Mouse (Mus musculus) forebrain, embryonic 12.5 days (tissue): ENCODE measurements around the gene Tvp23a. TPM values are rescaled to one million over a fixed set of nuclear protein-coding genes. Genes with fewer than 3 reads are reported as not detected.
A peak's percentile ranks its signal among the peaks of the same experiment; 100 is the strongest.

Experiments
- ATAC-seq: fragments of 200-750 bp; cut with Nextera tagmentation; 2 replicates; pipeline ENCODE4 v1.8.0; 2017; ENCODE audit warnings: moderate TSS enrichment; ENCODE audit not compliant: low FRiP score
- H3K27ac ChIP-seq: fragments of 300-500 bp; sonication (generic); 2 replicates; pipeline ENCODE4 v1.5.1; 2016; ENCODE audit warnings: mild to moderate bottlenecking
- H3K27me3 ChIP-seq: fragments of 300-500 bp; sonication (generic); 2 replicates; pipeline ENCODE4 v1.6.1; 2016; ENCODE audit warnings: mild to moderate bottlenecking
- H3K36me3 ChIP-seq: fragments of 300-500 bp; sonication (generic); replicated peaks from 2 replicates; pipeline ENCODE4 v1.6.1; 2016; ENCODE audit warnings: mild to moderate bottlenecking
- H3K4me1 ChIP-seq: fragments of 300-500 bp; sonication (generic); 2 replicates; pipeline ENCODE4 v1.6.1; 2016
- H3K4me2 ChIP-seq: fragments of 300-500 bp; sonication (generic); 2 replicates; pipeline ENCODE4 v1.6.1; 2016; ENCODE audit warnings: mild to moderate bottlenecking, moderate library complexity
- H3K4me3 ChIP-seq: fragments of 300-500 bp; sonication (generic); replicated peaks from 2 replicates; pipeline ENCODE4 v1.5.1; 2016; ENCODE audit warnings: mild to moderate bottlenecking
- H3K9ac ChIP-seq: fragments of 300-500 bp; sonication (generic); 2 replicates; pipeline ENCODE4 v1.6.1; 2016; ENCODE audit warnings: mild to moderate bottlenecking
- H3K9me3 ChIP-seq: fragments of 300-500 bp; sonication (generic); 2 replicates; pipeline ENCODE4 v1.6.1; 2016
- WGBS: fragments of 180-500 bp; shearing (Covaris S2); methylation state at CpG from one replicate; pipeline ENCODE4 v1.1.7; 2016; 5-methylcytosine and 5-hydroxymethylcytosine counted together
- polyA plus RNA-seq: library from polyadenylated mRNA; unstranded; fragments of >200 nt; fragmentation: Nextera tagmentation; extraction: Ambion mirVana; gene quantifications from 2 replicates; pipeline ENCODE4 v1.2.1, GENCODE M21; 2016

Gene Tvp23a
- polyA plus RNA-seq, result 35.0 and 36.8 TPM in 2 replicates

- peak within 1 kb of the TSS; percentile 70 for H3K9ac ChIP-seq
- no peaks in the 10 kb centered on the region for H3K36me3 ChIP-seq
- H3K4me2 ChIP-seq, result peak within 1 kb of the TSS; percentile 80
- peak; percentile 99 for ATAC-seq
- under 1% methylated on average over 12 of the region's 12 CpGs for WGBS
- no peaks in the 10 kb centered on the region for H3K27me3 ChIP-seq
- no peaks in the 10 kb centered on the region for H3K9me3 ChIP-seq
- H3K4me1 ChIP-seq, result peaks cover 33% of the 10 kb centered on the region
- H3K27ac ChIP-seq, result peak within 1 kb of the TSS; percentile 84
- H3K4me3 ChIP-seq, result peak within 1 kb of the TSS; percentile 53
Measured at GRCm38 (mm10) chr16:10447264-10447594, at the start of gene Tvp23a. Gene Tvp23a, minus strand, starts transcription at chr16:10447362.

GRCm38 (mm10) chr16:10495824-10496298 is 48.7 kb upstream of the Tvp23a start:
- no peak for ATAC-seq

GRCm38 (mm10) chr16:10492587-10492986 is 45.4 kb upstream of the Tvp23a start:
- WGBS, result 85% methylated on average over 3 of the region's 3 CpGs
- no peak overlapping the region for H3K4me2 ChIP-seq
- H3K27ac ChIP-seq, result no peak overlapping the region
- H3K4me3 ChIP-seq, result no peak overlapping the region
- ATAC-seq, result no peak
- peaks cover 14% of the 10 kb centered on the region; the same call in 1 of the 2 replicates for H3K27me3 ChIP-seq
- no peaks in the 10 kb centered on the region for H3K9me3 ChIP-seq
- no peak overlapping the region for H3K9ac ChIP-seq
- no peaks in the 10 kb centered on the region for H3K4me1 ChIP-seq
- H3K36me3 ChIP-seq, result no peaks in the 10 kb centered on the region

More at GRCm38 (mm10) chr16:10495824-10496298, 48.7 kb upstream of the Tvp23a start:
- H3K4me2 ChIP-seq, result no peak overlapping the region
- no peak overlapping the region for H3K27ac ChIP-seq
- WGBS, result 79% methylated on average over 2 of the region's 2 CpGs
- H3K9me3 ChIP-seq, result no peaks in the 10 kb centered on the region
- H3K4me3 ChIP-seq, result no peak overlapping the region
- no peaks in the 10 kb centered on the region for H3K4me1 ChIP-seq
- H3K27me3 ChIP-seq, result 0 out of 2 replicates have a peak, but pooled peaks cover under 1% of the 10 kb centered on the region
- H3K36me3 ChIP-seq, result no peaks in the 10 kb centered on the region
- H3K9ac ChIP-seq, result no peak overlapping the region

GRCm38 (mm10) chr16:10491716-10492115 is 44.6 kb upstream of the Tvp23a start:
- H3K27me3 ChIP-seq, result peaks cover 14% of the 10 kb centered on the region; the same call in 1 of the 2 replicates
- no peak overlapping the region for H3K4me3 ChIP-seq
- no peaks in the 10 kb centered on the region for H3K4me1 ChIP-seq
- ATAC-seq, result no peak
- H3K27ac ChIP-seq, result no peak overlapping the region
- H3K36me3 ChIP-seq, result no peaks in the 10 kb centered on the region
- 88% methylated on average over 4 of the region's 4 CpGs for WGBS
- H3K9me3 ChIP-seq, result no peaks in the 10 kb centered on the region
- H3K4me2 ChIP-seq, result no peak overlapping the region
- no peak overlapping the region for H3K9ac ChIP-seq

GRCm38 (mm10) chr16:10490503-10491150 is 43.5 kb upstream of the Tvp23a start:
- Histone ChIP-seq H3K27me3 (peaks cover 14% of the 10 kb centered on the region; the same call in 1 of the 2 replicates), H3K4me2 (no peak overlapping the region), H3K36me3 (no peaks in the 10 kb centered on the region), H3K9me3 (no peaks in the 10 kb centered on the region), H3K27ac (no peak overlapping the region), H3K4me3 (no peak overlapping the region), H3K4me1 (no peaks in the 10 kb centered on the region), H3K9ac (no peak overlapping the region)
- 82% methylated on average over 18 of the region's 18 CpGs for WGBS
- no peak for ATAC-seq

- peaks cover 14% of the 10 kb centered on the region; the same call in 1 of the 2 replicates for H3K27me3 ChIP-seq
- H3K9me3 ChIP-seq, result no peaks in the 10 kb centered on the region
- no peaks in the 10 kb centered on the region for H3K4me1 ChIP-seq
- no peak overlapping the region for H3K4me3 ChIP-seq
- 32% methylated on average over 12 of the region's 14 CpGs for WGBS
- peak overlapping the region; percentile 42 for H3K4me2 ChIP-seq
- no peaks in the 10 kb centered on the region for H3K36me3 ChIP-seq
- H3K9ac ChIP-seq, result peak overlapping the region; percentile 26; the same call in 1 of the 2 replicates
- ATAC-seq, result no peak
- H3K27ac ChIP-seq, result no peak overlapping the region
Measured at GRCm38 (mm10) chr16:10489904-10490457, 42.8 kb upstream of the Tvp23a start.

- Histone ChIP-seq H3K9ac (peak overlapping the region; percentile 26; the same call in 1 of the 2 replicates), H3K9me3 (no peaks in the 10 kb centered on the region), H3K36me3 (no peaks in the 10 kb centered on the region), H3K4me2 (peak overlapping the region; percentile 42), H3K4me3 (no peak overlapping the region), H3K4me1 (no peaks in the 10 kb centered on the region), H3K27me3 (peaks cover 14% of the 10 kb centered on the region; the same call in 1 of the 2 replicates), H3K27ac (no peak overlapping the region)
- WGBS, result 7% methylated on average over 9 of the region's 9 CpGs
- ATAC-seq, result no peak
Measured at GRCm38 (mm10) chr16:10489483-10489882, 42.3 kb upstream of the Tvp23a start.

GRCm38 (mm10) chr16:10488769-10489481 is 41.8 kb upstream of the Tvp23a start:
- Histone ChIP-seq H3K27me3 (peaks cover 14% of the 10 kb centered on the region; the same call in 1 of the 2 replicates), H3K4me3 (no peak overlapping the region), H3K4me2 (no peak overlapping the region), H3K27ac (no peak overlapping the region), H3K36me3 (no peaks in the 10 kb centered on the region), H3K9me3 (no peaks in the 10 kb centered on the region), H3K9ac (no peak overlapping the region), H3K4me1 (no peaks in the 10 kb centered on the region)
- 89% methylated on average over 7 of the region's 7 CpGs for WGBS
- no peak for ATAC-seq

GRCm38 (mm10) chr16:10487895-10488493 is 40.8 kb upstream of the Tvp23a start:
- H3K27ac ChIP-seq, result no peak overlapping the region
- H3K9ac ChIP-seq, result no peak overlapping the region
- no peak for ATAC-seq
- H3K36me3 ChIP-seq, result no peaks in the 10 kb centered on the region
- no peaks in the 10 kb centered on the region for H3K9me3 ChIP-seq
- WGBS, result 92% methylated on average over 8 of the region's 8 CpGs
- no peaks in the 10 kb centered on the region for H3K4me1 ChIP-seq
- H3K4me2 ChIP-seq, result no peak overlapping the region
- peaks cover 14% of the 10 kb centered on the region; the same call in 1 of the 2 replicates for H3K27me3 ChIP-seq
- H3K4me3 ChIP-seq, result no peak overlapping the region

- no peak overlapping the region for H3K4me3 ChIP-seq
- ATAC-seq, result no peak
- H3K4me2 ChIP-seq, result no peak overlapping the region
- H3K27ac ChIP-seq, result no peak overlapping the region
- H3K9me3 ChIP-seq, result no peaks in the 10 kb centered on the region
- H3K9ac ChIP-seq, result no peak overlapping the region
- H3K4me1 ChIP-seq, result no peaks in the 10 kb centered on the region
- H3K27me3 ChIP-seq, result peaks cover 14% of the 10 kb centered on the region; the same call in 1 of the 2 replicates
- 87% methylated on average over 3 of the region's 3 CpGs for WGBS
- no peaks in the 10 kb centered on the region for H3K36me3 ChIP-seq
Measured at GRCm38 (mm10) chr16:10486993-10487392, 39.8 kb upstream of the Tvp23a start.

- 73% methylated on average over 4 of the region's 4 CpGs for WGBS
- Histone ChIP-seq H3K9ac (no peak overlapping the region), H3K4me2 (no peak overlapping the region), H3K27me3 (0 out of 2 replicates have a peak, but pooled peaks cover 6% of the 10 kb centered on the region), H3K36me3 (no peaks in the 10 kb centered on the region), H3K9me3 (no peaks in the 10 kb centered on the region), H3K4me3 (no peak overlapping the region), H3K27ac (no peak overlapping the region), H3K4me1 (no peaks in the 10 kb centered on the region)
- ATAC-seq, result no peak
Measured at GRCm38 (mm10) chr16:10482343-10482742, 35.2 kb upstream of the Tvp23a start.

- H3K4me1 ChIP-seq, result no peaks in the 10 kb centered on the region
- H3K4me3 ChIP-seq, result no peak within 1 kb of the TSS
- H3K36me3 ChIP-seq, result no peaks in the 10 kb centered on the region
- no peak for ATAC-seq
- H3K9ac ChIP-seq, result no peak within 1 kb of the TSS
- no peak within 1 kb of the TSS for H3K4me2 ChIP-seq
- 81% methylated on average over 5 of the region's 5 CpGs for WGBS
- H3K27ac ChIP-seq, result no peak within 1 kb of the TSS
- H3K9me3 ChIP-seq, result no peaks in the 10 kb centered on the region
- 0 out of 2 replicates have a peak, but pooled peaks cover 6% of the 10 kb centered on the region for H3K27me3 ChIP-seq
Measured at GRCm38 (mm10) chr16:10479857-10480256, 32.7 kb upstream of the Tvp23a start, which contains the start of gene Ciita. Gene Ciita, plus strand, starts transcription at chr16:10480059.
